Mouse (Mus musculus) urinary bladder, adult 18-20 months (tissue): ENCODE measurements around the gene Usp37.
"Not testable (repeated sequence)": the region's sequence is repeated elsewhere in the genome, so short reads cannot be mapped to it uniquely, and the experiment has no call there.

Experiments used
- DNase-seq, 2 experiments: peaks; one replicate each; pipeline ENCODE4 v3.0.0; 2022; ENCODE audit warnings: low spot score in 2 of 2, mixed read lengths in 2 of 2

The Usp37 gene

DNA sequence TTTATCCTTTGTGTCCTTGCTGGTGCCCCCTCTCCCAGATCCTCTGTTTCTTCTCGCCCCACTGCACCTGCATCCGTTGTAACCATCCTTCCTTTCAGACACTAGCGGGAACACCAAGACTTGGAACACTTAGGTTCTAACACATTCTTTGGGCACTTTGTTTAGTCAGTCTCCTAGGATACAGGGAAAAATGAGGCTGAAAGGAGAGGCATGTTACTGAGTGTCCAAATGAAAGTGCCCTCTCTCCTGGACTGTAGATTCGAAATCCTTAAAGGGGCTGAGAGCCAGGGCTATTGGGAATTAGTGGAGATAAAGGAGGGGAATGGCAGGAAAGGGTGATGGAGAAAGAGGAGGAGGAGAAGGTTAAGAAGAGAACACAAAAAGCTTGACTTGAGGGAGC, at the start of gene Usp37:
Gene Usp37, minus strand, starts transcription at position 101 of the 400 bp plus-strand sequence.
- DNase-seq: no peak

GRCm38 (mm10) chr1:74587773-74588445, 43.8 kb upstream of the Usp37 start, which contains the start of the genes Zfp142 and Bcs1l:
Gene Zfp142, minus strand, starts transcription at chr1:74588246.
Gene Bcs1l, plus strand, starts transcription at chr1:74588289.
- peak; percentile 96 to 99 for DNase-seq

DNA sequence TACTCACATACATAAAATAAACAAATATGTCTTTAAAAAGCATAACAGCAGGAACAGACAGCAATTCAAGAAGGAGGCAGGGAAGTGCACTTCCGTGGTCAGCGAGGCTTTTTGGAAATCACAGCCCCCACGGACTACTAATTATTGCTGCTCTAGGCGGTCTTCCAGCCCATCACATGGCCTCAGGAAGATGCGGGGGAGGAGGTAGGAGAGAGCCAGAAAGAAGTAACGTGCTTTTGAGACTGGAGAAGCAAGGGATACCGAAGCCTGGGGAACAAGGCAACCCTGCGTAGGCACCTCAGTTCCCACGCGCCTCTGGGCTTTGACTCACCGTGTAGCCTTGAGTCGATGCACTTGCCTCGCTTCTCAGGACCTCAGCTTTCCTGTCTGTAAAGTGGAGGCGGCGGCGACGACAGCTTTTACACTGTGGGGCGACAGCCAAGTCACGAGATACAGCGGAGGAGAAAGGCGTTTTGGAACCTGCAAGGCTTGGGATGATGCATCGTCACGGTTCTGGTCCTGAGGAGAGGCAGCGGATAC, 43.2 kb upstream of the Usp37 start:
- no peak for DNase-seq

- DNase-seq: no peak
Measured at GRCm38 (mm10) chr1:74584616-74585398, 40.7 kb upstream of the Usp37 start.

DNA sequence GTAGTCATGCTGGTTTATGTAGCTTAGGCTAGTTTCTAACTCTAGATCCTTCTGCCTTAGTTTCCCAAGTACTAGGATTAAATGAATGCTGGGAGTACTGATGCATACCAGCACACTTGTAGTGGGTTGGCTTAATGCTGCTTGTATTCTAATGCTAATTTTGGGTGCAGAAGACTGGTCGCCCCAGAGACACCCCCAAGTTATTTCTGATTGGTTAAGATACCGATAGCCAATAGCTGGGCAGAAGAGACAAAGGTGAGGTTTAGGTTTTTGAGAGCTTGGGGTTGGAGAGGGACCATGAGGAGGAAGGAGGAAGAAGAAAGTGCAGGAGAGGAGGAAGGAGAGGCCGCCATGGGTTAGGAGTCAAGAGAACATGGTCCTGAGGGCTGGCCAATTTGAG, 38.5 kb upstream of the Usp37 start:
- DNase-seq: no peak

DNA sequence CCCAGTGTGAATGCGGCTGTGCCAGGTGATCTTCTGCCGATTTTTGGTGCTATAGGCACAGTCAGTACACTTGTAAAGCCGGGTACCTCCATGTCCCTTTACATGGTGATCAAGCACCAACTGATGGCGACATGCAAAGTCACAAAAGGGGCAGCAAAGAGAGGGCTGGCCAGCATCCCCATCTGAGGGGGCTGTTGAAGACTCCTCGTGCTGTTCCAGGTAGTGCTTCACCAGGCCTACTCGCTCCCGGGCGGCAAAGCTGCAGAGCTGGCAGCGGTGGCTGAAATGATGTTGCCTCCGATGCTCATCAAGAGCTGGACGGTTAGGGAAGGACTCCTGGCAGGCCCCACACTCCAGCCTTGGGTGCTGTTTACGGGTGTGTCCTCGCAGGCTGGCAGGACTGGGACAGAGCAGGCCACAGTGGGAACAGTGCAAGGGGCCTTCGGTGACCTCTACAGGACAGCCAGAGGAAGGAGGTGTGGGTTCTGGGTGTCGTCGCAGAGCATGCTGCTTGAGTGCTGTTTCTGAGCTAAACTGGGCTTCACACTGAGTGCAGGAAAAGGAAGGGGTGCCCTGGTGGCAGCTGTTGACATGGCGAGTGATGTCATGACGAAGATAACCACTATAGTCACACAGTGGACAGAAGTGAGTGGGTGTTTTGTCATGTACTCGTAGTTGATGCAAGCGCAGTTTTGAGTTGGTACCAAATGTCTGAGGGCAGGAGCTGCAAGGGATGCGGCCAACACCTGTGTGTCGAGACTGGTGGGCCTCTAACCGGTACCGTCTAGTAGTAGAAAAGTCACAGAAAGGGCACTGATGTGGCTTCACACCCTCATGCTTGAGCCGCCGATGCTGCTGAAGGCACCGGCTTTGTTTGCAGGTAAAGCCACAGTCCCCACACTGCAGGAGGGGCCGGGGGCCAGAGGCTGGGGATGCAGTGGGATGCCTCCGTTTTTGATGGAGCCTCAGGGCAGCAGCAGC, 25.9 kb upstream of the Usp37 start:
- DNase-seq: no peak

DNA sequence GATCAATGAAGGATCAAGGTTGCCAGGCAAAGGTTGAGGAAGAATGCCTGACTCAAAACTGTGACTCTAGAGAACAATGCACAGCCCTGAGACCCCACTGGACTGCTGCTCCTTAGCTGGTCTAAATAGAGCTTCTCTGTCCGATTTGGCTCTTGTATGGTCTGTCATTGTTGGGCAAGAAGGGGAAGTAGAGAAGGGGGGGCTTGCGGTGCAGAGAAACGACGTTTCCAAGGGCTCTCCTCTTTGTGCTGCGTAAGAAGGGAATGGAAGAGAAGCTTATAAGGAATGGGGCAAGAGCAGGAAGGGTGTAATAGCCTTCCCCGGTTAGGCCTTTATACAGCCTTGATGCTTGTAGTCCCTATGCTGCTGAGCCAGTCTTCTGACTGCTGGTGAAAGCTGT, 21.8 kb upstream of the Usp37 start:
- no peak for DNase-seq

DNA sequence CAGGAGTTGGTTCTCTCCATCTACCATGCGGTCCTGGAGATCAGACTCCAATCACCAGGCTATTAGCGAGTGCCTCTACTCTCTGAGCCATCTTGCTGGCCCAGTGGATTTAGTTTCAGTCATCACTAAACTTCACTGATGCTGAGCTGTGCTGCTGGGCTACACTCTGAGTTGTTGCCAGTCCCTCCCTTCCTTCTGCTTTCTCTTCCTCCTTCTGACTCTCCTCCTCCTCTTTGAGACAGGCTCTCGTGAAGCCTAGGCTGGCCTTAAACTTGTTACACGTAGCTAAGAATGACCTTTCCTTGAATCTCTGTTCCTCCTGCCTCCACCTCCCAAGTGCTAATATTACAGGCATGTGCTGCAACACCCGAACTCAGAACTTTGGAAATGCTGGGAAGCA, 15.0 kb upstream of the Usp37 start:
- no peak for DNase-seq

GRCm38 (mm10) chr1:74542451-74542961, 1.6 kb downstream of the Usp37 start, which contains the start of gene Plcd4:
Gene Plcd4, plus strand, starts transcription at chr1:74542888.
- DNase-seq: no peak

GRCm38 (mm10) chr1:74538650-74539049, 5.4 kb downstream of the Usp37 start:
- DNase-seq: no peak

DNA sequence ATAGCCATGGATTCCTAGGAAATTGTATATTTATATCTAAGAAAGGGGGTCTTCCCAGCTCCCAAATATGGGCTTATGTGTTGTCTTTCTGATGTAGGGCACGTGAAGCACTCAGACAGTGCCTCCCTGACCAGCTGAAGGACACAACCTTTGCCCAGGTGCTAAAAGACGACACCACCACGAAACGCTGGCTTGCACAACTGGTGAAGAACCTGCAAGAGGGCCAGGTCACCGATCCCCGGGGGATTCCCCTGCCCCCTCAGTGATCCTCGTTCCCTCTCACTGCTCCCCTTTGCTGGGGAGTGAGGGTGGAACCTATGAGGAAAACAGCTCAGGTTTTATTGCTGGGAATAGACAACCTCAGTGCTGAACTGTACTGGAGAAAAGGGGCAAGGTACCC, 15.5 kb downstream of the Usp37 start:
- no peak for DNase-seq

GRCm38 (mm10) chr1:74524746-74525145, 19.3 kb downstream of the Usp37 start:
- no peak for DNase-seq

GRCm38 (mm10) chr1:74519875-74520274, 24.2 kb downstream of the Usp37 start:
- DNase-seq: no peak

DNA sequence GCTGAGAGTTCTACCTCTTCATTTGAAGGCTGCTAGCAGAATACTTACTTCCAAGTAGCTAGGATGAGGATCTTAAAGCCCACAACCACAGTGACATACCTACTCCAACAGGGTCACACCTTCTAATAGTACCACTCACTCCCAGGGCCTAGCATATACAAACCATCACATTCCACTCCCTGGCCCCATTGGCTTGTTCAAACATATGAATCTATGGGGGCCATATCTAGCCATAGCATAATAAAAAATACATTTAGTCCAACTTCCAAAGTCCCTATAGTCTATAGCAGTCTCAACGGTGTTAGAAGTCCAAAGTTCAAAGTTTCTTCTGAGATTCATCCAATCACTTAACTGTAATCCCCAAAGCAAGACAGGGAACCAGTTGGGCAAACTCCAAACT, 31.1 kb downstream of the Usp37 start:
- DNase-seq: not testable (repeated sequence)

- no peak for DNase-seq
Measured at GRCm38 (mm10) chr1:74511306-74511705, 32.8 kb downstream of the Usp37 start.

DNA sequence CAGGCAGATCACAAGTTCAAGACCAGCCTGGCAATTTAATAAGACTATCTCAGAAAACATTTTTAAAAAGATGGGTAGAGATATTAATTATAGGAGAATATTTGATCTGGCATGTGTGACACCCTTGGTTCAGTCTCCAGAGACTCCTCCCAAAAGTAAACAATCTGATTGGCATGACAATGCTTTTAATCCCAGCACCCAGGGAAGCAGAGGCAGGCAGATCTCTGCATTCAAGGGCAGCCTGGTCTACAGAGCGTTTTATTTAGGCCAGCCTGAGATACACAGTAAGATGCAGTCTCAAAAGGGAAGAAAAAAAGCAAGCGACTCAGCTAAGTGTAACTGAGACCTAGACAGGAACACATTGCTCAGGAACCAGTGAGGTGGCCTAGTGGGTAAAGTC, 36.3 kb downstream of the Usp37 start:
- DNase-seq: no peak

DNA sequence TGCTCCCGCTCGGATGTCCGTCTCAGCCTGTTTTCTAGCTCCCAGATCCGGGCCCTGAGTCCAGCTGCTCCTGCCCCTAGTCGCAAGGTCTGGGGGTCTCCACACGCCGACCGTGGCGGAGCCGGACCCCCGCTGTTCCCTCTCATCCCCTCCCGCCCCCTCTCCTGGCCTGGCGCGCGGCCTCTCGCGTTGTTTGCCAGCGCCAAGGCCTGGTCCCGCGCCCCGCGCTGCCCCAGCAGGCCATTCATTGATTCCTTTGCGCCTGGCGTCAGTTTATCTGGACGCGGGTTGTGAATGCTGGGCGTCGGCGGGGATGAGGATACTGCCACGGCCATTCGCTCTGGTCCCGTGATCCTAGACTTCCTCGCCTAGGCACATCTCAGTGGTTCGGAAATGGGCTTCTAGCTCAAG, 37.6 kb downstream of the Usp37 start:
- no peak for DNase-seq

DNA sequence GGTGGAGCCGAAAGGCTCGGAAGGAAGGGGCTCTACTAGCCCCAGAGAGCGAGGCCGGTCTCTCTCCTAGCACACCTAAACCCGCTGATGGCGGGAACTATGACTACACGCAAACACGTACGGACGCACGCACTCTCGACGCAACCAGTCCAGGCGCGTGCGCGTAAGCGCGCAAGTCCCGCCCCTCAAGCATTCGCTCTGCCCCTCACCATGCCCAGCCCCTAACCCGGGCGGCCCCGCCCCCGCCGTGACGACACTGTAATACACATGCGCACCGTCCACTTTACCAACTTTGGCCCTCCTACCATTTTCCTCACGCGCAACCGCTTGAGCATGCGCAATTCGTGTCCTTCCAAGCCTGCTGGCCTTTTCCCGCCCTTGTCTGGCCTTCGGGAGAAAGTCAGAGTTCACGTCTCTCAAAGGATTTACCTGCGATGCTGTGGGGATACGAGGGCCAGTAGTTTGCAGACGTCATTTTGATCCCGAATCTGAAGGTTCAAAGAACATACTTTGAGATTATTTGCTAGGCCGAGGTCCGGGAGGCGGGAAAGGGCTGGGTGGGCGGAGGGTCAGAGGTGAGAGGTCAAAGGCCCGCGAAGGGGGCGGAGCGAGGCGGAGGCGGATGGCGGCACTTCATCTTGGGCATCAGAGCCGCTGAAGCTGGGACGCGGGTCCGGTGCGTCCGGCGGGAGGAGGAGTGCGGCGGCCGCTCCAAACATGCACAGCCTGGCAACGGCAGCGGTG, 38.2 kb downstream of the Usp37 start, which contains the start of gene Cnot9:
Gene Cnot9, plus strand, starts transcription at position 338 of the 744 bp plus-strand sequence.
- peak; percentile 100 for DNase-seq

- DNase-seq: no peak
Measured at GRCm38 (mm10) chr1:74505393-74505720, 38.7 kb downstream of the Usp37 start.

DNA sequence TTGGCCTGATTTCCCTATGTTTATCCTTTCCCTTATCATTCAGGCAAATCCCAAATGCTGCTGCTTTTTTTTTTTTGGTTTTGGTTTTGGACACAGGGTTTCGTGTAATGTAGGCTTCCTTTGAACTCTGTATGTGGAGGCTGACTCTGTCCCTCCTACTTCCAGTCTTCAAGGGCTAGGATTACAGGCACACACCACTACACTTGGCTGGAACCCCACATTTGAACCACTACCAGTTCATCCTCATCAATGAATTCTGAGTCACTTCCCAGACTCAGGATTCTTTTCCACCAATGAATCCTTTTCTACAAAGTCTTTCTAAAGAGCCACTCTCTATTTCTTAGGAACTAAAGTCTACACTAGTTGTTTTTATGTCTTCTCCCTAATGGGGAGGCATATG, 43.0 kb downstream of the Usp37 start:
- no peak for DNase-seq

DNA sequence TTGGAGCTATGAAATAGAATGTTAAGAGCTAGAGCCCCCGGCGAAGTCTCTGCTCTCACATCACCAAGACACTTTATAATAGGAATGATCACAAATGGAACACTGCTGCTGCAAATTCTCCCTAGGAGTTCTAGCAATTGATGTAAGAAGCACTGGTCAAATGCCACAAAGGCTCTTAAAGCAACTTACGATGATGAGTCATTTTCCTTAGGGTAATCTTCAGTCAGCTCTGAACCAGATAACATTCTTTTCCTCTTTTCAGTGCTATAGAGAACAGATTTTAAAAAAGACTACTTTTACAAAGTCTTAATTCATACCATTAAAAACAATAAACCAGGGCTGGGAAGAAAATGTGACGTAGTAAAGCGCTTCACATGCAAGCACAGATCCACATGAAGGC, 58.3 kb downstream of the Usp37 start:
- DNase-seq: no peak
